Mouse (Mus musculus) NIH3T3 (cell line): ENCODE results near the gene Ajap1.

ENCODE experiments used
- DNase-seq: peaks from one replicate; pipeline ENCODE4 v3.0.0-alpha.2; 2012; ENCODE audit warnings: low read depth

Ajap1 gene

DNA sequence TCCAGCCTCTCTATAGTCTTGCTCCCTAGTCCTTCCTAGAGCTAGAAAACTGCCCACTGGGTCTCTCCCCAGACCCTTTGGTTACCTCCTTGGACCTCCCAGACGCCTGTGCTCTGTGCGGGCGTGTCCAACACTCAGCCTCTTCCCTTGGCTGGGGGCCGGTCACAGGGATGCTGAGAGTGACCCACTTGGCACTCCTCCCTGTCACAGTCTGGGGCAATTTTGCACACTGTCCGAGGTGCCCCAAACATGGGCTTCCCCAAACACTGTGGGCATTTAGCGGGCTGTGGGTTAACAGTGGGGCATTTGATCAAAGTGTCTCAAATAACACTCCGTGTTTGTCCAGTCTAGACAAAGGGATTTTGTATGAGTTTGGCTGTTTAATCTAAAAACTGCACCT lies 29.1 kb downstream of the Ajap1 start:
- DNase-seq, result no peak

DNA sequence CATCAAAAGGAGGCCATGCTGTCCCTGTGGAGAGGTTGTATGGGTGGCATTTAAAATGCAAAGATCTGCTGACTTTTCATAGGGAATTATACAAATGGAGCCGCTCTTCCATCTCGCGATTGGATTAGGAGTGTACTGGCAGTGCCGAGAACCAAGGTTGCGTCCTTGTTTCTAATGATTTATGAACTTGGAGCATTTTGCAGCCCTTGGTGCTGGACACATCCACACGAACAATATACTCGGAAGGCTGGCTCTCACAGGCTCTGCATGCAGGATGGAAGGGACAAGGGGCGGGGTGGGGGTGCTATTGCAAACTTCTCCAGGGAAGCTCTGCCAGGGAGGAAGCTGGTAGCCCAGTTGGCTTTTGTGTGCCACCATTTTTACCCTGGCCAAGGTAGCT lies 31.1 kb downstream of the Ajap1 start:
- DNase-seq, result no peak

DNA sequence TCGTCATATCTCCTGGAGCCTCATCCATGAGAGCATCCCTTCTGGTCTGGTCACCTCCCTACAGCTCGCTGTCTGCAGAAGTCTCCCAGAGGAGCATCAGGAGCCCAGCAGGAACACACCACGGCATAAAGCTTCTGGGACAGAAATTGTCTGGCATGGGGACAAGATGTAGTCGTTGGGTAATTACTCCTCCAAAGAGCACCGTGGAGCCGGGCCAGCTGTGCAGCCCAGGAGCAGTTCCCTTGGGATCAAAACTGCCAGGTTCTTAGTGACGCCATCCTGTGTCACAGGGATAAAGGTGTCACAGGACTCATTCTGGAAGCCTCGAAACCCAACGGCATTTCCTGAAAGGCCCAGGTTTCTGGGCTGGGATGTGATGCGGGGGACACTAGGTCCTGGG lies 40.1 kb downstream of the Ajap1 start:
- DNase-seq, result no peak

DNA sequence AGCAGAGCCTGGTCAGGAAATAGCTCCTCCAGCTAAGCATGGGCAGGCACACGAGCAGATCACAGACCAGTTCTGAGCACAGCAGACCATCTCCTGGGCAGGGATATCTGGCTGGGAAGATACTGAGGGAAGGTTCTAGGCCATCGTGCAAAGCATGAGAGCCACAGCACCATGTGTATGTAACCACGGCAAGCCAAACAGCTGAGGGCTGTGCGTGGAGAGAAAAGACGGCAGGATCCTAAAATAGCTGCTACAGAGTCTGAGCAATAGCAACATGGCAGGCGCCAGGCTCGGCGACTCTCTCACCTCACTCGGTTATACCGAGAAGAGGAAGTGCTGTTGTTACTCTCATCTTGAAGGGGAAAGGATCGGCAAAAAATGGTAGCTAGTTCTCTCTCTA lies 42.7 kb downstream of the Ajap1 start:
- no peak for DNase-seq

DNA sequence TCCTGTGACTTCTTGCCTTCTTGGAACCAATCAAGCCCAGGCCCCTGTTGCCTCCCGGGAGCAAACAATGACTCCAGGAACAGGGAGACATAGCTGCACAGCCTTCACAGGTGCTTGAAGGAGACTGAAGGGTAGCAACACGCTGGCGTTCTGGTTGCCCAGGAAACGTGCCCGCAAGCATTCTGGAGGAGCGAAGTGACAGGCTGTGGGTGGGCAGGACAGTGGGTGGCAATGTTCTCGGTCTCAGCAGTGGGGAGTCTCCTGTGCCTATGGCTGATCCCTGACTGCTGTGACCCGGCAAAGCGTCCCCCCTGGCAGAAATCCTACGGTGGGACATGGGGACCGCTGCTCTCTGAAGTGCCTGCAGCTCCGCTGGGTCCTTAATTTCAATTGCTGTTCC lies 43.6 kb downstream of the Ajap1 start:
- DNase-seq, result no peak

DNA sequence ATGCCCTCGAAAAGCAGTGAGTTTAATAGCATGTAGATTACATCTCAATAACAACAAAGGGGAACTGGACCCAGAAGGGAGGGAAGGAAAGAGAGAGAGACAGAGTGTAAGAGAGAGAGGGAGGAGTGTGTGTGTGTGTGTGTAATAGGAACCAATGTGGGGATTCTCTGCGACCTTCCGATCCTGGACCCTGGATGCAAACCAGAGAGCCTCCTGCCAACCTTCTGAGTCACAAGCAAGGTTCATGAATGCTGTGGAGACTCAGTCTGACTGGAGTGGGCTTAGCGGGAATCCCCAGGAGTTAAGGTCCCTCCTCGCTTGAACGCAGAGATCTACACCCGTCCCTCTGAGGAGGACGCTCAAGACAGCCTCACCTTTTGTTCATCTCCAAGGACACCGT lies 45.4 kb downstream of the Ajap1 start:
- no peak for DNase-seq

DNA sequence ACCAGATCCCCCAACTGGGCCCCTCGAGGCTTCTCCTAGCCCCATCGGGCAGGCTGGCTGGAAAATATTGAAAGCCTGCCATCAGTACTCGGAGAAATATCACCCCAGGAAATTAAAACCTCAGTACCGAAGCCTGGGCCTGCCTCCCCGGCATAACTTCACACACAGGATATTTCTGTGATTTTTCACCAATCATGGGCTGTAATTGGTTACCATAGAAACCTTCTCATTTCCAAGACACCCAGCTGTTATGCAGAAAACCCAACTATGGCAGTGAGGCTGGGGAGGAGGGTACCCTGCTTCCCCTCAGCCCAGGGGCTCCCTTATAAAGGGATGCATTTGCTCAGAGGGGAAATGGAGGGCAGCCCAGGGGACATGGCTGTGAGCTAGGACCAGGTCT lies 46.7 kb downstream of the Ajap1 start:
- DNase-seq, result no peak

DNA sequence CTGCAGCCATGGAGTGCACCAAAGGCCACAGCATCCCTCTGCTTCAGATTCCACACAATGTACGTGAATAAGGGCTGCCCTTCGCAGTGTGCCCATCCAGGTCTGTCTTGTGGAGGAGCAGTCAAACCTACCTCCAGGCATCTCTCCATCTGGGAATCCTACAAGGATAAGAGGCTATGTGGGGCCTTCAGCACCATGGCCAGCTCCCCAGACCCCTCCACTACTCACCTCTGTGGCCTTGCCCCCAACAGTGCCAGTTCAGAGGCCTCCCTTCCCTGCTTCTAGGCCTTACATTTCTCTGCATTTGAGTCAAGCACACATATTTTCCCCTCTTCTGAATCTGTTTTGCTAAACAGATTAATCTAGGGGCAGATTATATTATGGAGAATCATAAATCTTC lies 52.6 kb downstream of the Ajap1 start:
- DNase-seq, result no peak

DNA sequence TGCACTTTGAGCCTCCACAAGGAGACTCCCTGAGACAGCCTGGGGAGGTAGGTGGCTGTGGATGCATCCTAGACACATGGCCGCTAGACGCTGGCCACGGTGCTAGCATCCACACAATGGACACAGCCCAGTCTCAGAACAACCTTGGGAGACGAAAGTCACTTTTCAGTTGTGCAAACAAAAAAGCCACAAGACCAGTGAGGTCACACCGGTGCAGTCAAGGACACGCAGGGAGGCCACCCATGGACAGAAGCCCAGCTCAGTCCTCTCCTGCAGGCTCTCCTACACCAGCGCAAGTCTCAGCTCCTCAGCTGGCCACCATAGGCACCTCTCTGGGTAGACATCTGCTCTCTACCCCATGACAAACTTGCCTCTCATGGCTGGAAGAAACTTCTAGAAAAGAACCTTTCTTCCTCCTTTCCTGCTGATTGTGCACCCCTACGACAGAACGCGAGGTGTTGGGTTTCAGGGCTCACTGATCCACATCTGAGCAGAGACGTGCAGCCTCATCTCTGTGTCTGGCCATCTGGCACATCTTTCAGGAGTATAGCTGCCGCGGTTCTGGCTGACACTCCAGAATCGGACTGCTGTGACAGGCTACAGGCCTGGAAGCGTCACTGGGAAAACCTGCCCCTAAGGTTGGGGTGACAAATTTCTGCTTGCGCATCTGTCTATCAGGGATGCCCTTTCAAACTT lies 56.5 kb downstream of the Ajap1 start:
- no peak for DNase-seq

DNA sequence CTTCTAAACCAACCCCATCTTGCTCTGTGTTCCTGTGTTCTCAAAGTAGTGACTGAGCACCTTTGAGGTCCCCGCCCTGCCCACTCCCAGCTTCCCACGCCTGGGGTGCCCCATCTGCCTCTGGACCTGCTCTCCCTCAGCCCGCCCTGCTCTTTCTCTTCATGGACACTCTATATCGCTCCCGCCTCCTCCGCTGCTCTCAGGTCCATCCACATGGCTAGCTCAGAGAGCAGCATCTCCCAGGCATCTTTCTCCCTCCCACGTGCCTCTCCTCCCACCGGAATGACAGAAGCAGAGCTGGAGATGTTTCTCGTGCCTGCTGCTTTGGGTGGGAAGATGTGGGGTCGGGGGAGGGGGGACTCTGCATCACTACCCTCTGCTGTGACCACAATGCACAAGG lies 58.3 kb downstream of the Ajap1 start:
- DNase-seq, result no peak

DNA sequence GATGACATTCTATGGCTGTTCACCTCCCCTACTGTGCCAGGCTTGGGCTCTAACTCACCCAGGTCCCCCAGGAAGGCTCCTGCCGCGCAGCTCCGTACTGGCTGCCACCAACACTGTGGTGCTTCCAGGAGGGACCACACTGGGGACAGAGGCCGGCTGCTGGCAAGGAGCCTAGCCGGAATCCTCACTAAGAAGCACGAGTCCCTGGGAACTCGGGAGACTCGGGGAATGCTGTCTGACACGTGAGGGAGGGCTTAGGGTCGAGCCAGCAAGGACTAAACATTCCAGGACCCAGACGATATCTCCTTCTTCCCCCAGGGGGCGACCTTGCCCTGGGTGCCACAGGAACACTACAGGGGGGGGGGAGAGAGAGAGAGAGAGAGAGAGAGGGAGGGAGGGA lies 64.7 kb downstream of the Ajap1 start:
- no peak for DNase-seq

DNA sequence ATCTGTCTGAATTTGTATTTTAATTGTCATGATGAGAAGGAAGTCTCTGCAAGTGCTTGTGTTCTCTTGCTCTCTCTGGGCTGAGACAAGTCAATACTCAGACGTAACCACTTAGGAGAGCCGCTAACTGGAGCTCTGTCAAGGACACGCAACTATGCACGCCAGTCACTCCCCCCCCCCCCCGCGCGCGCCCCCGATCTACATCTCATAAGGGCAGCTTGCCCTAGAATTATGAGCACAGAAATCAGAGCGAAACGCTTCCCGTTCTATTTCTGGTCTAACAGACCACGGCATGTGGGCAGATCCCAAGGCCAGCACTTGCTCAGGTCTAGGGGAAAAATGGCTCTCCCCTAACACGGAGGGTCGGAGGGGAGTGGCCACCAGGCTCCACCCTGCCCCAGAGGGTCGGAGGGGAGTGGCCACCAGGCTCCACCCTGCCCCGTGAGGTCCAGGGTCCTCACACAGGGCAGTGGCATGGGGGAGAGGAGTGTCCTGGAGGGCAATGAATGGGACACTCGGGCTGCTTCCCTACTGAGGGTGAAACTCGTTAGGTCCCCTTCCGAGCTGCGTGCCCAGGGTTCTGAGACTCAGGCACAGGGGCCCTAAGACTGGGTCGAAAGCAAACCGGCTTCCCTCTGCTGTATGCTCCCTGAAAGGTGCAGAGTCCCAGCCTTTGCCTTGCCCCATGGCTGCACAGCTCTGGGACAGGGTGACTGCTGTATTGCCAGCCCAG lies 65.3 kb downstream of the Ajap1 start:
- DNase-seq, result no peak

DNA sequence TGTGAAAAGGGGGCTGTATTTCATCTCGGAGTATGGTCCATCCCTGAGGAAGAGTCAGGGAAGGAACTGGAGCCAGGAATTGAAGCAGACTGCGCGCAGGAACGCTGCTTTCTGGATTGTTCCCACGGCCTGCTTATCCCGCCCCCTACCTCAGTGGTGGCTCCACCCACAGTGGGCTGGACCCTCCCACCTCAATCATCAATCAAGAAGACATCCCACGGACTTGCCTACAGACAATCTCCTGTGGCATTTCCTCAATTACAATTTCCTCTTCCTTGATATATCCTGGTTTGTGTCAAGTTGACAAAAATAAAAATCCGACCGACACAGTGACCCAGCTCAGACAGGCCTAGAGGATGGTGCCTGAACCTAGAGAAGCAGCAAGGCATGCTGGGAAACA lies 66.5 kb downstream of the Ajap1 start:
- no peak for DNase-seq

DNA sequence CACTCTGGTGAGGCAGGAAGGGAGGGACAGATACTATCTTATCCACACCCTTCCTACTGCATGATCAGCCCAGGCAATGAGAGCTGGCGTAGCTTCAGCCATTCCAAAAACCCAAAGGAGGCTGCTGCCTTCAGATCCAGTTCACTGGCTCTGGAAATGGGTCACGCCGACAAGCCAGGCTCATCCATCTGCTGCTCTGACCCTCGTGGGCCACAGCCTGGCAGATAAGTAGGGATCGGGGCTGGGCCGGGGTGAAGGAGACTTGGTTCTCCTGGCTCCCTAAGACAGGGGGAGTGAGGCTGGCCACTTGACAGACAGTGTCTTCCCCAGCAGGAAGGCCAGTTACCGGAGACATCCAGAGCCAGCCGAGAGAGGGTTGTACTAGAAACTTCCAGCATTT lies 84.2 kb downstream of the Ajap1 start:
- DNase-seq, result no peak

DNA sequence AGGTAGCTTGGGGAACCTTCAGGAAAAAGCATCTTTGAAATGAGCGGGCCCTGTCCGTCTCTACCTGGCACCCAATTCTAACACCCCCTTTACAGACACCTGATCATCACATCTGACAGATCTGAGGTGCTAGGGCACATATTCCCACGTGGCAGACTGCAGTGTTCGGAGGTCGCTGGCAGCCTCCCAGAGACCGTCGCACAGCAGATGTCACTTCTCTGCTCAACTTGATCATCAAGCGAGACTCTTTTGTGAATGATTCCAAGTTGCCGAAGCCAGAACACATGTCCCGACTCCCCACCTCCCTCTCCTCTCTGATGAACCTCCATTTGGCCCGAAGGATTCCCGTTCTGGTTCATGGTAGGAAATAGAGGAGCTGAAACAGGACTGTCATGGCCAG lies 95.1 kb downstream of the Ajap1 start:
- no peak for DNase-seq

DNA sequence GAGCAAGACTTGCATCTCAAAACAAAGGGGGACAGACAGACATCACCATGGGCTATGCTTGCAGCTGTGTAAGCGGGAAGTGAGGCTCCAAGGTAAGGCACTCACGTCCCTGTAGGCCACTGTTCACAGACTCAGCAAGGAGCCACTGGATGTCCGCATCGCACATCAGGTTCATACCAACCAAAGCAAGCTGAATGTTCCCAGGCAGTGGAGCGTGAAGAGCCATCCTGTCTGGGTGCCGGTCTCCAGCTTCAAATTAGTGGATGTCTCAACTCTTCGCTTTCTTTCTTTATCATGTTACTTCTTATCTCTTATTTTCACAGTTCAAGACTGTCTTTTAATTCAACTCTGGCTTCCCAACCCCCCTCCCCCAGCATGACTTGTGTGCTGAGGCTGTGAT lies 101.2 kb downstream of the Ajap1 start:
- DNase-seq, result no peak

DNA sequence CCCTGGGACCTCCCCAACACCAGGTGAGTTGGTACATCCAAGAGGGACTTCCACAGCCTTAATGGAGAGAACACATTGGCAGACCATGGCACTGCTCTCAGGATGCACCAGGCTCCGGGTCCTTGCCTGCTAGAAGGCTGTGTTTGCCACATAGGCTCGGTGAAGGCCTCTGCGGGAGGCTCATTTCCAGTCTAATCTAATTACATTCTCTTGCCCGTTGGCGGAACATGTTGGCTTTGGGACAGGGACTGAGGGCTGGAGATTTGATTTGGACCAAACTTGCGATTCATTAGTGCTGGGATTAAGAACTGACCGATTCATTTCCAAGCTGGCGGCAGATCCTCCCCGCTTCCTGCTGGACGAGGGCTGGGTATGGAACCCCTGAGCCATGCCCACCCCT lies 101.7 kb downstream of the Ajap1 start:
- no peak for DNase-seq

DNA sequence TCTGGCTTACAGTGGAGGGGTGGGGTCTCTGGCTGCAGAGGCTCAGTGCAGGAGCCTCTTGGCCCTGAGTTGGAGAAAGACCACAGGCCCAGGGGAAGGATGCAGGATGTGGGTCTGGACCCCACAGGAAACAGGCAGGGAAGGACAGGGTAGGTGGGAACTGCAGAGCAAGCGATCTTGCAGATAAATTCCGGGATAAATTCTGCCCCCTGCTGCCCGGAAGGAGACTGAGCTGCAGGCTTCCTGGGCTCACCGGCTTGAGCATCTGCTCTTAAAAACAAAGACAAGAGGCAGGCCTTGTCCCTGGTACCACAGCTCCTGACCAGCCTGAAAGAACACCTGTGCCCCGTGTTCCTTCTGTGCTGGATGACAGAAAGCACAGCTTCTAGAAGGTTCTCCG lies 104.6 kb downstream of the Ajap1 start:
- peak; percentile 5 for DNase-seq

DNA sequence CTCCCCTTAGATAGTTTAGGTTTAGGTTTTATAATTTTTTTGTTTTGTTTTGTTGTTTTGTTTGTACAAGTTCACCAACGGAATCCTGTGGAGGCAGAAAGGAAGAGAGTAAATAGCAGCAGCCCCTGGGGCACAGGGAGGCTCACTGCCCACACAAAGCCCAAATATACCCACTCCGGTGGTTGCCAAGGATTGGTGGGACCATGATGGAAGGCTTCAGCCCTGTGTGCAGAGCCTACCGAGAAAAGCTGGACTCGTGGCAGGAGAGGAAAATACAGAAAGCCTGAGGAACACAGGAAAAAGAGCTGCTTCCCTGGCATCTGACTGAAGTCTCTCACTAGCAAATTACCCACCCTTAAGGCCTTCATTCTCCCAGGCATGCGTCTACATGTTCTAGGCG lies 108.4 kb downstream of the Ajap1 start:
- DNase-seq, result no peak

DNA sequence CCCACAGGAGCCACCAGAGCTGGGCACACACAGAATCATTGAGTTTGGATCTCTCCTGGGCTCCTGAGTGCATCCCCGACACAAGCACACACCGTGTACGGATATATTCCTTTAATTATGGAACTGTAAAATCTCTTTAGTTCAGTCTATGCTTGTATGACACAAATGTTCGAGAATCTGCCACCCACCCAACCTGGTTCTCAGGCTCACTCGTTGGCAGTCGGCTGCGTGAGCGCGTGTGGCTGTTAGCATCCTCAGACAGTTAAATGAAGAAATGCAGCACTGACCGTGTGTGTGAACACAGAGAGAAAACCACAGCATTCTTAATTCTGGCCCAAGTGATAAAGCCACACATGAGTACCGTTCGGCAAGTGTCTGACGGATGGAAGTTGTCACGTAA lies 109.5 kb downstream of the Ajap1 start:
- no peak for DNase-seq

DNA sequence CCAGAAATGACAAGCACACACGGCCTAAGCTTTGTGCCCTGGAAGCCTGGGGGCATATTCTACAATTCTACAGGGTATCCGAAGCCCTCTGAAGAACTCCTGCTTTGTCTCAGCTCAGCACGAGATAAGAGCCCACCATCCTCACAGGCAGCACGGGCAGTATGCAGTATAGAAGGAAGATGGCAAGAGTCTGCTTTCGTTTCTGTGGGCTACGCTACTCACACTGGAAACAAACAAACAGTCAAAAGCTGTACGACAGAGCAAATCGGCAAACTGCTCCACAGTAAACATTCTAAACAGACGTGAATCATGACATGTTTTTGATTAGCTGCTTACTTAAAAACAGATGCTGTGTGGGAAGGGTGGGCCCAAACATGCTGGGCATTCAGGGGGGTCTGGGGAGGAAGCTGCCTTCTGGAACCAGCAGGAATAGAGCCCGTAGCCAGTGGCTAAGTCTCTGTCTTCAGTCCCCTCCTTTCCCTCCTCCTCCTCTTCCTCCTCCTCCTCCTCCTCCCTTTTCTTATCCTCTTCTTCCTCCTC lies 113.9 kb downstream of the Ajap1 start:
- DNase-seq, result peak; percentile 3

DNA sequence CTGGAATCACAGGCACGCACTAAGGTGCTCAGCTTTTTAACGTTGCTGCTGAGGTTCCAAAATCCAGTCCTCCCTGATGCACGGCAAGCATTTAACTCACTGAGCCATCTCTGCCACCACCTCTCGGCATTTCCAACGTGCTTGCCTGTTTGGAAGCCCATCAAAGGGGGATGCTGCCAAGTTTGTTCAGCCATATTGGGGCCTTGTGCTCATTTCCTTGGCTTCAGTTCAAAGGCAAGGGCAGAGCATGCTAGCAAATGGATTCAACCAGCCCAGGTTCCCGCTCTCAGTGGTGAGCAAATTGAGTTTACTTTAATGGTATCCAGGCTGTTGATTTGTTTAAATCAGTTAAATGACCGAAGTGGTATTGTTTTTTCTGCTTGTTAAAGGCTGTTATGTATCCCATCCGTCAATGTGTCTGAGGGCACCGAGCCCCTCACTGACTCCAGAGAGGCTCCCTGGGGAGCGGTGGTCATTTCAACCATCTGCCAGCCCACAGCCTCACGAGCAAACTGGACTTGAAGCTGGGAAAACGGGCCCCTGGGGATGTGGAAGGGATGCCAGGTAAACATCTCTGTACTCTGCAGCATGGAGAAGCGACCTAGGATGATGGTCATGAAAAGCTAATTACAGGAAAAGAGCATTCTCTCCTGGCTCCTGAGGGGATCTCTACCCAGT lies 121.6 kb downstream of the Ajap1 start:
- DNase-seq, result no peak

DNA sequence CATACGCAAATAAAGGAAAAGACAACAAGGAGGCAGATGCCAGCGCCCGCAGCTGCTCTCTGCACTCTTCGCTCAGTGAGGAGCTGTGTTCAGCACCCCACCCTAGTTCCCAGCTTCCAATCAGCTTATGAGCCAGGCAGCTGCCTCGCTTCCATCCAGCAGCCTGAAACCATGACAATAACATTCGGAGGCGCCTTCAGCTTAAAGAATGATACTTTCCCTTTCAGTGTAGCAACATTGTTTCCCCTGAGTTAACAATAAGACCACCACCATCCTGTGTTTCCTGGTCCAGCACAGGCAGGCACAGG lies 124.4 kb downstream of the Ajap1 start:
- no peak for DNase-seq
